Mouse (Mus musculus) spleen, adult 2 months (tissue): ENCODE results near the gene Ggt5.

Experiments
- CTCF ChIP-seq: fragments of 200-500 bp; IDR thresholded peaks from 2 replicates; pipeline ENCODE4 v1.5.1; 2011; ENCODE audit warnings: mild to moderate bottlenecking, inconsistent platforms; ENCODE audit not compliant: insufficient read depth, insufficient read length, insufficient replicate concordance; ENCODE audit errors: extremely low read depth
- POLR2A ChIP-seq: fragments of 200-500 bp; IDR thresholded peaks from 2 replicates; pipeline ENCODE4 v1.6.1; 2011; ENCODE audit warnings: low read depth, low read length, inconsistent platforms

DNA sequence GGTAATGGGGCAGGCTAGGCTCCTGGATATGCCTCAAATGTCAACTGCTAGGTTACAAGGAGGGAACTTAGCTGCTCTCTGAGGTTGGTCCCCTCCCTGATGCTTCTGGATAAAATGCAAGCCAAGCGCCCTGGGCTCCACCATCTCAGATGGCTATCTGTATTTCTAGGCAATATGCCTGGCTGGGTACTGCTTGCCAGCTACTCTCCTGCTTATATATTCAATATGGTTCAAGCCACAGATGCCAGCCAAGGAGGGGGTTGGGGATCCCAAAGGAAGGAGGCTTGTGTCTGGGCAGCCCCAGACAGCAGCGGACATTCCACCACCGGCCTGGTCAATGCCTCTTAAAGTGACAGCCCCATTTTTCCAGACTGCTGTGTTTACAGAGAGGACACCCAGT, 30.6 kb upstream of the Ggt5 start:
- TF ChIP-seq CTCF (no peak), POLR2A (no peak)
